Mouse (Mus musculus) stomach, embryonic 14.5 days (tissue): ENCODE data around the gene Gpr39. TPM values are rescaled to one million over a fixed set of nuclear protein-coding genes. Genes with fewer than 3 reads are reported as not detected.

Experiments used
- ATAC-seq: fragments of 200-750 bp; cut with Nextera tagmentation; 2 replicates; pipeline ENCODE4 v1.8.0; 2017; ENCODE audit warnings: low read depth, moderate TSS enrichment; ENCODE audit not compliant: insufficient number of reproducible peaks, insufficient read depth, low FRiP score
- H3K27ac ChIP-seq: fragments of 300-500 bp; sonication (generic); 2 replicates; pipeline ENCODE4 v1.5.1; 2014; ENCODE audit warnings: mild to moderate bottlenecking, low read length, moderate library complexity, mixed read lengths
- H3K27me3 ChIP-seq: fragments of 300-500 bp; sonication (generic); 2 replicates; pipeline ENCODE4 v1.6.1; 2014; ENCODE audit warnings: low read length, control low read depth, mixed read lengths; ENCODE audit not compliant: control insufficient read depth, insufficient read depth
- H3K36me3 ChIP-seq: fragments of 300-500 bp; sonication (generic); 2 replicates; pipeline ENCODE4 v1.6.1; 2014; ENCODE audit warnings: mild to moderate bottlenecking, control low read depth, low read length, moderate library complexity, mixed read lengths; ENCODE audit not compliant: control insufficient read depth, insufficient read depth
- H3K4me1 ChIP-seq: fragments of 300-500 bp; sonication (generic); 2 replicates; pipeline ENCODE4 v1.6.1; 2014; ENCODE audit warnings: low read length, control low read depth, mixed read lengths; ENCODE audit not compliant: control insufficient read depth, insufficient read depth
- H3K4me2 ChIP-seq: fragments of 300-500 bp; sonication (generic); replicated peaks from 2 replicates; pipeline ENCODE4 v1.6.1; 2014; ENCODE audit warnings: low read depth, low read length, control low read depth
- H3K4me3 ChIP-seq: fragments of 300-500 bp; sonication (generic); 2 replicates; pipeline ENCODE4 v1.5.1; 2014; ENCODE audit warnings: low read depth, low read length, control low read depth
- H3K9ac ChIP-seq: fragments of 300-500 bp; sonication (generic); replicated peaks from 2 replicates; pipeline ENCODE4 v1.6.1; 2014; ENCODE audit warnings: low read depth, mild to moderate bottlenecking, control low read depth, low read length, moderate library complexity, mixed read lengths
- H3K9me3 ChIP-seq: fragments of 300-500 bp; sonication (generic); 2 replicates; pipeline ENCODE4 v1.6.1; 2016; ENCODE audit warnings: low read depth, low read length, control low read depth; ENCODE audit not compliant: control insufficient read depth
- WGBS: fragments of 180-500 bp; shearing (Covaris S2); extraction: QIAGEN DNeasy Blood & Tissue Kit; methylation state at CpG from one replicate; pipeline ENCODE4 v1.1.7; 2014; 5-methylcytosine and 5-hydroxymethylcytosine counted together
- polyA plus RNA-seq: library from polyadenylated mRNA; unstranded; fragments of >200 nt; fragmentation: Nextera tagmentation; extraction: Ambion mirVana; gene quantifications from 2 replicates; pipeline ENCODE4 v1.2.1, GENCODE M21; 2014

Gene Gpr39
- polyA plus RNA-seq, 1 experiment from 2014 or later: 6.3 TPM

- Histone ChIP-seq H3K4me1 (no peaks in the 10 kb centered on the region), H3K4me2 (no peak overlapping the region), H3K9ac (no peak overlapping the region), H3K4me3 (no peak overlapping the region), H3K9me3 (no peaks in the 10 kb centered on the region), H3K27me3 (no peaks in the 10 kb centered on the region), H3K27ac (no peak overlapping the region), H3K36me3 (no peaks in the 10 kb centered on the region)
- no peak for ATAC-seq
- WGBS: 81% methylated on average over 8 of the region's 8 CpGs
Observed at GRCm38 (mm10) chr1:125702326-125702725, 25.5 kb downstream of the Gpr39 start.

GRCm38 (mm10) chr1:125705412-125705811, 28.6 kb downstream of the Gpr39 start:
- no peak overlapping the region for H3K27ac ChIP-seq
- 82% methylated on average over 3 of the region's 3 CpGs for WGBS

GRCm38 (mm10) chr1:125715286-125715685, 38.5 kb downstream of the Gpr39 start:
- Histone ChIP-seq H3K4me1 (no peaks in the 10 kb centered on the region), H3K27me3 (no peaks in the 10 kb centered on the region), H3K27ac (no peak overlapping the region), H3K9ac (no peak overlapping the region), H3K9me3 (no peaks in the 10 kb centered on the region), H3K36me3 (no peaks in the 10 kb centered on the region), H3K4me2 (no peak overlapping the region), H3K4me3 (no peak overlapping the region)
- no peak for ATAC-seq
- 81% methylated on average over 3 of the region's 3 CpGs for WGBS

More at GRCm38 (mm10) chr1:125705412-125705811, 28.6 kb downstream of the Gpr39 start:
- Histone ChIP-seq H3K9ac (no peak overlapping the region), H3K4me1 (no peaks in the 10 kb centered on the region), H3K27me3 (no peaks in the 10 kb centered on the region), H3K9me3 (no peaks in the 10 kb centered on the region), H3K4me3 (no peak overlapping the region), H3K4me2 (no peak overlapping the region), H3K36me3 (no peaks in the 10 kb centered on the region)
- no peak for ATAC-seq

GRCm38 (mm10) chr1:125716241-125716640, 39.4 kb downstream of the Gpr39 start:
- WGBS: 77% methylated on average over 6 of the region's 6 CpGs
- Histone ChIP-seq H3K4me1 (no peaks in the 10 kb centered on the region), H3K9me3 (no peaks in the 10 kb centered on the region), H3K4me2 (no peak overlapping the region), H3K27ac (no peak overlapping the region), H3K27me3 (no peaks in the 10 kb centered on the region), H3K4me3 (no peak overlapping the region), H3K9ac (no peak overlapping the region), H3K36me3 (no peaks in the 10 kb centered on the region)
- no peak for ATAC-seq

- no peaks in the 10 kb centered on the region for H3K4me1 ChIP-seq
- no peaks in the 10 kb centered on the region for H3K9me3 ChIP-seq
- H3K27me3 ChIP-seq: no peaks in the 10 kb centered on the region
- H3K36me3 ChIP-seq: no peaks in the 10 kb centered on the region
- 79% methylated on average over 5 of the region's 5 CpGs for WGBS
- no peak overlapping the region for H3K27ac ChIP-seq
- ATAC-seq: no peak
- H3K4me2 ChIP-seq: no peak overlapping the region
- H3K9ac ChIP-seq: no peak overlapping the region
- no peak overlapping the region for H3K4me3 ChIP-seq
Observed at GRCm38 (mm10) chr1:125717906-125718305, 41.1 kb downstream of the Gpr39 start.

- Histone ChIP-seq H3K4me2 (no peak overlapping the region), H3K36me3 (no peaks in the 10 kb centered on the region), H3K9ac (no peak overlapping the region), H3K27ac (no peak overlapping the region), H3K27me3 (no peaks in the 10 kb centered on the region), H3K4me1 (no peaks in the 10 kb centered on the region), H3K9me3 (no peaks in the 10 kb centered on the region), H3K4me3 (no peak overlapping the region)
- no peak for ATAC-seq
- 37% methylated on average over 6 of the region's 6 CpGs for WGBS
Observed at GRCm38 (mm10) chr1:125719127-125719526, 42.3 kb downstream of the Gpr39 start.

- no peaks in the 10 kb centered on the region for H3K4me1 ChIP-seq
- no peaks in the 10 kb centered on the region for H3K36me3 ChIP-seq
- no peaks in the 10 kb centered on the region for H3K27me3 ChIP-seq
- WGBS: 87% methylated on average over 12 of the region's 12 CpGs
- no peak for ATAC-seq
- H3K9me3 ChIP-seq: no peaks in the 10 kb centered on the region
- no peak overlapping the region for H3K4me2 ChIP-seq
- no peak overlapping the region for H3K9ac ChIP-seq
- no peak overlapping the region for H3K27ac ChIP-seq
- no peak overlapping the region for H3K4me3 ChIP-seq
Observed at GRCm38 (mm10) chr1:125721104-125721758, 44.4 kb downstream of the Gpr39 start.

DNA sequence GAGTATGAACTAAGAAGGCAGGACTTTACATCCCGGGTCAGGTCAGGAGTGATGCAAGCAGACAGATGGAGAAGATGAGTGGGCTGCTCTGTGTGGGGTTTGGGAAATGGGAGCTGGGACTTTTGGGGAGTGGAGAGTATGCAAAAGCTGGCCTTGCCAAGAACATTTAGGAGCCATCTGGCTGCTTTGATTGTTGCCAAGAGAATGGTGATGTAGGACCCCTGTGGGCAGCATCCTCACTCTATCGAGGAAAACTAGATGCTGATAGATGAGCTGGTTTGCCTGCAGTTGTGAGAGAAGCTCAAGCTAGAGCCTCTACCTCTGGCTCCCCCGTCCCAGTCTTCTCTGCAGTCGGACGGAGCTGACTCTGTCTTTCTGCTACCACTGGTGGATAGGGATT, 47.5 kb downstream of the Gpr39 start:
- Histone ChIP-seq H3K36me3 (no peaks in the 10 kb centered on the region), H3K4me2 (no peak overlapping the region), H3K9me3 (no peaks in the 10 kb centered on the region), H3K27me3 (no peaks in the 10 kb centered on the region), H3K27ac (no peak overlapping the region), H3K4me3 (no peak overlapping the region), H3K4me1 (no peaks in the 10 kb centered on the region), H3K9ac (no peak overlapping the region)
- no peak for ATAC-seq
- WGBS: 80% methylated on average over 5 of the region's 5 CpGs

GRCm38 (mm10) chr1:125729025-125729565, 52.3 kb downstream of the Gpr39 start:
- no peaks in the 10 kb centered on the region for H3K36me3 ChIP-seq
- no peaks in the 10 kb centered on the region for H3K4me1 ChIP-seq
- no peak for ATAC-seq
- H3K4me2 ChIP-seq: no peak overlapping the region
- H3K4me3 ChIP-seq: no peak overlapping the region
- H3K9me3 ChIP-seq: no peaks in the 10 kb centered on the region
- WGBS: 68% methylated on average over 6 of the region's 6 CpGs
- H3K9ac ChIP-seq: no peak overlapping the region
- H3K27ac ChIP-seq: no peak overlapping the region
- H3K27me3 ChIP-seq: no peaks in the 10 kb centered on the region
